Mouse (Mus musculus): ENCODE data around the gene Ercc8. TPM values are rescaled to one million over a fixed set of nuclear protein-coding genes. Genes with fewer than 3 reads are reported as not detected.

Ercc8 gene
- polyA plus RNA-seq, 1 experiment from 2014 or later, result 8.0 TPM

- Histone ChIP-seq H3K9ac (ENCODE audit: low read depth, low read length) (no peak overlapping the region), H3K36me3 (ENCODE audit: control insufficient read depth, insufficient read depth) (no peaks in the 10 kb centered on the region), H3K9me3 (ENCODE audit: control insufficient read depth) (no peaks in the 10 kb centered on the region), H3K4me3 (ENCODE audit: low read depth, low read length) (no peak overlapping the region), H3K27me3 (replicated peaks; ENCODE audit: control insufficient read depth, insufficient read depth, low read length) (0 out of 2 replicates have a peak, but pooled peaks cover 4% of the 10 kb centered on the region), H3K27ac (ENCODE audit: low read depth, low read length) (no peak overlapping the region), H3K4me2 (replicated peaks; ENCODE audit: low read depth) (no peak overlapping the region), H3K4me1 (replicated peaks; ENCODE audit: control insufficient read depth, insufficient read depth, low read length) (no peaks in the 10 kb centered on the region)
- ATAC-seq, result no peak
- WGBS, result 93% methylated on average over 8 of the region's 8 CpGs
- no peak for TF ChIP-seq CTCF (IDR thresholded peaks at IDR 0.05; ENCODE audit: low read depth)
Observed at GRCm38 (mm10) chr13:108210960-108211359, 52.4 kb downstream of the Ercc8 start.

GRCm38 (mm10) chr13:108212397-108213018, 54.0 kb downstream of the Ercc8 start:
- Histone ChIP-seq H3K4me1 (replicated peaks; ENCODE audit: control insufficient read depth, insufficient read depth, low read length) (no peaks in the 10 kb centered on the region), H3K4me2 (replicated peaks; ENCODE audit: low read depth) (no peak overlapping the region), H3K36me3 (ENCODE audit: control insufficient read depth, insufficient read depth) (no peaks in the 10 kb centered on the region), H3K9ac (ENCODE audit: low read depth, low read length) (no peak overlapping the region), H3K27me3 (replicated peaks; ENCODE audit: control insufficient read depth, insufficient read depth, low read length) (0 out of 2 replicates have a peak, but pooled peaks cover 4% of the 10 kb centered on the region), H3K9me3 (ENCODE audit: control insufficient read depth) (no peaks in the 10 kb centered on the region), H3K27ac (ENCODE audit: low read depth, low read length) (no peak overlapping the region), H3K4me3 (ENCODE audit: low read depth, low read length) (no peak overlapping the region)
- ATAC-seq, result no peak
- WGBS, result 36% methylated on average over 5 of the region's 5 CpGs
- TF ChIP-seq CTCF (IDR thresholded peaks at IDR 0.05; ENCODE audit: low read depth), result no peak

- Histone ChIP-seq H3K36me3 (ENCODE audit: control insufficient read depth, insufficient read depth) (no peaks in the 10 kb centered on the region), H3K9ac (ENCODE audit: low read depth, low read length) (peak within 1 kb of the TSS; percentile 76), H3K4me1 (replicated peaks; ENCODE audit: control insufficient read depth, insufficient read depth, low read length) (no peaks in the 10 kb centered on the region), H3K27me3 (replicated peaks; ENCODE audit: control insufficient read depth, insufficient read depth, low read length) (0 out of 2 replicates have a peak, but pooled peaks cover 4% of the 10 kb centered on the region), H3K4me2 (replicated peaks; ENCODE audit: low read depth) (peak within 1 kb of the TSS; percentile 99), H3K9me3 (ENCODE audit: control insufficient read depth) (no peaks in the 10 kb centered on the region), H3K4me3 (ENCODE audit: low read depth, low read length) (peak within 1 kb of the TSS; percentile 88), H3K27ac (ENCODE audit: low read depth, low read length) (peak within 1 kb of the TSS; percentile 66)
- under 1% methylated on average over 37 of the region's 40 CpGs for WGBS
- TF ChIP-seq CTCF (IDR thresholded peaks at IDR 0.05; ENCODE audit: low read depth), result peak; percentile 67
- ATAC-seq, result peak; percentile 97
Observed at GRCm38 (mm10) chr13:108214081-108214484, 55.6 kb downstream of the Ercc8 start, which contains the start of gene Elovl7. Elovl7 (plus strand) TSS chr13:108214404.

- ATAC-seq, result peak; percentile 75
- H3K36me3 ChIP-seq (ENCODE audit: control insufficient read depth, insufficient read depth), result no peaks in the 10 kb centered on the region
- H3K4me3 ChIP-seq (ENCODE audit: low read depth, low read length), result peak overlapping the region; percentile 88
- peak overlapping the region; percentile 99 for H3K4me2 ChIP-seq (replicated peaks; ENCODE audit: low read depth)
- H3K9ac ChIP-seq (ENCODE audit: low read depth, low read length), result peak overlapping the region; percentile 76
- H3K4me1 ChIP-seq (replicated peaks; ENCODE audit: control insufficient read depth, insufficient read depth, low read length), result no peaks in the 10 kb centered on the region
- no peaks in the 10 kb centered on the region for H3K9me3 ChIP-seq (ENCODE audit: control insufficient read depth)
- WGBS, result under 1% methylated on average over 39 of the region's 50 CpGs
- H3K27ac ChIP-seq (ENCODE audit: low read depth, low read length), result peak overlapping the region; percentile 66
- TF ChIP-seq CTCF (IDR thresholded peaks at IDR 0.05; ENCODE audit: low read depth), result no peak
- 0 out of 2 replicates have a peak, but pooled peaks cover 4% of the 10 kb centered on the region for H3K27me3 ChIP-seq (replicated peaks; ENCODE audit: control insufficient read depth, insufficient read depth, low read length)
Observed at GRCm38 (mm10) chr13:108214485-108215107, 56.1 kb downstream of the Ercc8 start.

GRCm38 (mm10) chr13:108215231-108215780, 56.8 kb downstream of the Ercc8 start:
- Histone ChIP-seq H3K36me3 (ENCODE audit: control insufficient read depth, insufficient read depth) (no peaks in the 10 kb centered on the region), H3K4me2 (replicated peaks; ENCODE audit: low read depth) (peak overlapping the region; percentile 99), H3K27me3 (replicated peaks; ENCODE audit: control insufficient read depth, insufficient read depth, low read length) (0 out of 2 replicates have a peak, but pooled peaks cover 4% of the 10 kb centered on the region), H3K9ac (ENCODE audit: low read depth, low read length) (no peak overlapping the region), H3K4me3 (ENCODE audit: low read depth, low read length) (peak overlapping the region; percentile 88), H3K4me1 (replicated peaks; ENCODE audit: control insufficient read depth, insufficient read depth, low read length) (no peaks in the 10 kb centered on the region), H3K9me3 (ENCODE audit: control insufficient read depth) (no peaks in the 10 kb centered on the region), H3K27ac (ENCODE audit: low read depth, low read length) (no peak overlapping the region)
- no peak for TF ChIP-seq CTCF (IDR thresholded peaks at IDR 0.05; ENCODE audit: low read depth)
- no peak for ATAC-seq
- WGBS, result 2% methylated on average over 12 of the region's 12 CpGs

GRCm38 (mm10) chr13:108219773-108220172, 61.2 kb downstream of the Ercc8 start:
- WGBS, result 83% methylated on average over 7 of the region's 7 CpGs
- ATAC-seq, result no peak

More at GRCm38 (mm10) chr13:108219773-108220172, 61.2 kb downstream of the Ercc8 start:
- Histone ChIP-seq H3K4me3 (ENCODE audit: low read depth, low read length) (no peak overlapping the region), H3K36me3 (ENCODE audit: control insufficient read depth, insufficient read depth) (no peaks in the 10 kb centered on the region), H3K9me3 (ENCODE audit: control insufficient read depth) (no peaks in the 10 kb centered on the region), H3K9ac (ENCODE audit: low read depth, low read length) (no peak overlapping the region), H3K4me2 (replicated peaks; ENCODE audit: low read depth) (no peak overlapping the region), H3K27me3 (replicated peaks; ENCODE audit: control insufficient read depth, insufficient read depth, low read length) (no peaks in the 10 kb centered on the region), H3K4me1 (replicated peaks; ENCODE audit: control insufficient read depth, insufficient read depth, low read length) (no peaks in the 10 kb centered on the region), H3K27ac (ENCODE audit: low read depth, low read length) (no peak overlapping the region)
- no peak for TF ChIP-seq CTCF (IDR thresholded peaks at IDR 0.05; ENCODE audit: low read depth)

All from intestine, postnatal 0 days (tissue).